Mouse (Mus musculus) brain, embryonic 14.5 days (tissue): ENCODE measurements around the gene Dbndd1. TPM values are rescaled to one million over a fixed set of nuclear protein-coding genes. Genes with fewer than 3 reads are reported as not detected.
"Not testable (repeated sequence)": the region's sequence is repeated elsewhere in the genome, so short reads cannot be mapped to it uniquely, and the experiment has no call there.

Experiments used
- DNase-seq: peaks from one replicate; pipeline ENCODE4 v3.0.0-alpha.2; 2011; ENCODE audit warnings: low read depth
- CTCF ChIP-seq: fragments of 200-500 bp; IDR thresholded peaks from 2 replicates; pipeline ENCODE4 v1.5.1; 2012; ENCODE audit warnings: inconsistent platforms, mild to moderate bottlenecking, moderate library complexity, borderline replicate concordance; ENCODE audit not compliant: insufficient read depth, insufficient read length; ENCODE audit errors: extremely low read depth
- POLR2A ChIP-seq: fragments of 200-500 bp; IDR thresholded peaks from 2 replicates; pipeline ENCODE4 v1.6.1; 2012; ENCODE audit warnings: mild to moderate bottlenecking, inconsistent platforms, borderline replicate concordance; ENCODE audit not compliant: poor library complexity, insufficient read depth, insufficient read length, severe bottlenecking; ENCODE audit errors: extremely low read depth
- polyA plus RNA-seq: library from polyadenylated mRNA; depleted of rRNA; stranded (reverse); fragments of >200 nt; gene quantifications from 2 replicates; pipeline ENCODE4 v1.2.3, GENCODE M21; 2012; rRNA removed

Gene Dbndd1
- 85.3 and 88.4 TPM in 2 replicates for polyA plus RNA-seq

DNA sequence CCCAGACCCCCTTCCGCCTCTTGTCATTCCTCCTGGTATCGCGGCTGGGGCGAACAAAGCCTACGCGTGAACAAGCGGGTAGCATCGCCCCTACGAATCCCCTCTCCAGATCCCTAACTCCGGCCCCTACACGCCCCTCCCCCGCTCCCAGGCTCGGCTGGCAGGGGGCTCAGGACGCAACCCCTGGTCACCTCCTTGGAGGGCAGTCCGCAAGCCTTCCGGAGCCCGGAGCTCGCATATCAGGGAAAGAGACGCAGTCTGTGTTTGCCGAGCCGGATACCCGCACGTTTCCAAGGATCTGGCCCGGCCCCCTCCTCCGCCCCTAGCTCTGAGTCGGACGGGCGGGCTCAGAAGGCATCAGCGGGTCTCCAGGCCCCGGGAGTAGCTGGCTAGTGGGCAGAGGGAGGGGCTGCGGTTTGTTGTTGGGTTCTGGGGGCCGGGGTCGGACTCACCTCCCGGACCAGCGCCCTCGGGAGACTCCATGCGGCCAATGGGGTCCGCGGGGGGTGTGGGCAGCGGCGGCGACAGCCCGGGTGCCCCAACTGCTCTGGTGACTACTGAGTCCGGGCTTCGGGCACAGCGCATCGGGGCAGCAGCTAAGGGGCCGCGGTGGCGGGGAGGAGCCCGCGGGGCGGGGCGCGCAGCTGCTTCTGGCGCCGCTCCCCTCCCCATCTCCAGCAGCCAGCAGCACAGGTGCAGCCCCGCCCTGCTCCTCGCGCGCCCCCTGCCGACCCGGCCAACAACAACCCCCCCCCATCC lies at the start of gene Dbndd1:
Dbndd1 (minus strand) TSS at position 683 of the 759 bp plus-strand sequence.
- DNase-seq: peak; percentile 88
- TF ChIP-seq POLR2A: peak; percentile 56; the same call in 1 of the 2 replicates
- no peak for TF ChIP-seq CTCF

DNA sequence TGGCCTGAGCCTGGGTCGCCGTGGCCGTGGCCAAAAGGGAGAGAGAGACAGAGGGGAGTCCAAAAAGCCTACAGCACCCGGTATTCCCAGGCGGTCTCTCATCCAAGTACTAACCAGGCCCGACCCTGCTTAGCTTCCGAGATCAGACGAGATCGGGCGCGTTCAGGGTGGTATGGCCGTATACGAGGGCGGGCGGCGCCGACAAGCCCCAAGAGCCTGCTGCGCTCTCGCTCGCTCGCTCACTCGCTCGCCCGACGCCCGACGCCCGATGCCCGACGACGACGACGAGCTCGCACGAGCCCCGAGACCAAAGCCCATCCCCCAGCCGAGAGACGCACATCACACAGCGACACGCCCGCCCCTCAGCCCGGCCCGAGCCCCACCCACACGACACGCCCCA lies 49.0 kb upstream of the Dbndd1 start:
- DNase-seq: not testable (repeated sequence)

DNA sequence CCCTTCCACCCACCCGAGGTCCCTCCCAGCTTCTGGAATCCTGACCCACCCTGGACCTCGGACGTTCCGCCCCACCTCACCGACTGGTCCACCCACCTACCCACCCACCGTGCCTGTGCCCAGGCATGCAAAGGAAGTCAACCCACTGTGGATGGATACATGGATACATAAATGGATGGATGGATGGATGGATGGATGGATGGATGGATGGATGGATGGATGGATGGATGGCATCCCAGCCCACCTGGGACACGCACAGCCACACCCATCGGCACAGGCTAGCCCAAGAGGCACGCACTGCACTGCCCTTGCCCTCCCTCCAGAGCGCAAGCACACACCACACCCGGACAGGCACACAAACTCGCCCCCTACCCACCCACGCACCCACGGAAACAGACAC lies 22.4 kb upstream of the Dbndd1 start:
- DNase-seq: not testable (repeated sequence)

DNA sequence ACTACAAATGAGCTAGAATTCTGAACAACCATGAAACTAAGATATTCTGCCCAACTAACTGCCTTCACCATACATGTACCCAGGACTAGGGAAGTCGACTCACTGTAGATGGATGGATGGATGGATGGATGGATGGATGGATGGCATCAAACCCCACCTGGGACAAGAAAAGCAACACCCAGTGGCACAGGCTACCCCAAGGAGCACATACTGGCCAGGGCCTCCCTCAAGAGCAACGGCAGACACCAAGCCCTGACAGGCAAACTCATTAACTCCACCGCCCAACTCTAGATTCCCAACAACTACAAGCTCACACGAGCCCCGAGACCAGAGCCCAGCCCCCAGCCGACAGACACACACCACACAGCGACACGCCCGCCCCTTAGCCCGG lies 21.7 kb upstream of the Dbndd1 start:
- no peak for DNase-seq
- TF ChIP-seq CTCF (no peak), POLR2A (no peak)

DNA sequence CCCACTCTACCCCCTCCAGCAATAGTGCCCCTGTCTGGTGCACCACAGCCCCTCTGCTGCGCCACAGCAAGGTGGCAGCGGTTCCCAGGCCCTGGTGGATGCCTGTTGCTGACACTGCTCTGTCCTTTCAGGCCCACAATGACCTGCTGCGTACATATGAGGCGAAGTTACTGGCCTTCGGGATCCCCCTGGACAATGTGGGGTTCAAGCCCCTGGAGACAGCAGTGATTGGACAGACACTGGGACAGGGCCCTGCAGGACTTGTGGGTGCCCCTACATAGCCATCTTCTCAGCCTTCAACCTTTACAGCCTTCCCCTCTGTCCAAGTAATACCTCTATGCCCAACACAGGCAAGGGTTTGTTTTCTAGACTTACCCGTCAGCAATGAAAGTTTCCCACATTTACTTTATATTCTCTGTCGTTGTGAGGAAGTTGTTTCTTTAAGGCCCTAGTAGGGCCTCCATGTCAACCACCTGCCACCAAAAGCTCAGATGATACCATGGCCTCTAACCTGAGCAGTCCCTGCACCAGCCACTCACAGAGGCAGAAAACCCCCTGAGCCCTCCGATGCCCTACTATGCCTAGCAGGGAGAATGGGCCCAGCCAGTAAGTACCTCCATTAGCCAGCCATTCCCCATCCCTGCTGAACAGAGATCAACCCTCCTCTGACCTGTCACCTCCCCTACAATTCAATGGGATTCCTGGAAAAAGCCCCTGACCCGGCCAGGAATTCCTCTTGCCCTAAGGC lies 21.2 kb upstream of the Dbndd1 start:
- no peak for TF ChIP-seq CTCF
- no peak for TF ChIP-seq POLR2A
- DNase-seq: no peak

DNA sequence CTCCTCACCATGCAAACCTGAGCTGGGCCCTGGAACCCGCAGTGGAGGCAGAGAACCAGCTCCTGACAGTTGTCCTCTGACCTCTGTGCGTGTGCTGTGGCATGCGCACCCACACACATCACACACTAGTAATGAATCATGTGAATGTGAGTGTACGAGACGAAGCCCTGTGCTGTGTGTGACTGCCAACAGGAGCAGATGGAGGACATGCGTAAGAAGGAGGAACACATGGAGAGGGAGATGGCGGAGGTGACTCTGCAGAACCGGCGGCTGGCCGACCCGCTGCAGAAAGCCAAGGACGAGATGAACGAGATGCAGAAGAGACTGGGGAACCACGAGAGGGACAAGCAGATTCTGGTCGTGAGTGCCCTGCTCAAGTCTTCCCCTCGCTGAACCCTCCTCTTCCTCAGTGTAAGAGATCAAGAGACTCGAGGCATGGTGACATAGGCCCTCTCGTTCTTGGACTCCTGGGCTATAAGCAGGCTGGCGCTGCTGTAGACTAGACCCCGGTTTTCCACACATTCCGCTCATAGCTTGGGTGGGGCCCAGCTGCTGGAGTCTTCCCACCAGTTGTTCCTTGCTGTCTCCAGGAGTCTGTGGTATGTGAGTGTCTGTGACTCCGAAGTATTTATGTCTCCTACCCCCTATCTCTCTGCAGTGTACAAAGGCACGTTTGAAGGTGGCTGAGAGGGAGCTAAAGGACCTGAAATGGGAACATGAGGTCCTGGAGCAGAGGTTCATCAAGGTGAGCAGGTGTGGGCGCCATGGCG lies 12.6 kb upstream of the Dbndd1 start:
- DNase-seq: peak; percentile 18
- TF ChIP-seq CTCF: no peak
- no peak for TF ChIP-seq POLR2A

DNA sequence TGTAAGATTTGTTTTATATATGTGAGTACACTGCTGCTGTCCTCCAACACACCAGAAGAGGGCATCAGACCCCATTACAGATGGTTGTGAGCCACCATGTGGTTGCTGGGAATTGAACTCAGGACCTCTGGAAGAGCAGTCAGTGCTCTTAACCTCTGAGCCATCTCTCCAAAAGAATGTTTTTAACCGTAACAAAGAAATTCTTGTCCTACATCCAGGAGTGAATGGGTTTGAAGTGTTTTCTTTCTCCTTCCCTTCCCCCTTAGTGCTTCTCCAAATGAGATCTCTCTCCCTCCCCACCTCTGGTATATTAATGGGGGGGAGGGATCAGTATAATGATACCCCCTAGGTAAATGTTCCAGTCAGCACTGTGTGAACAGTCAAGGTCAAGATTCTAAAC lies 4.8 kb upstream of the Dbndd1 start:
- not testable (repeated sequence) for DNase-seq

DNA sequence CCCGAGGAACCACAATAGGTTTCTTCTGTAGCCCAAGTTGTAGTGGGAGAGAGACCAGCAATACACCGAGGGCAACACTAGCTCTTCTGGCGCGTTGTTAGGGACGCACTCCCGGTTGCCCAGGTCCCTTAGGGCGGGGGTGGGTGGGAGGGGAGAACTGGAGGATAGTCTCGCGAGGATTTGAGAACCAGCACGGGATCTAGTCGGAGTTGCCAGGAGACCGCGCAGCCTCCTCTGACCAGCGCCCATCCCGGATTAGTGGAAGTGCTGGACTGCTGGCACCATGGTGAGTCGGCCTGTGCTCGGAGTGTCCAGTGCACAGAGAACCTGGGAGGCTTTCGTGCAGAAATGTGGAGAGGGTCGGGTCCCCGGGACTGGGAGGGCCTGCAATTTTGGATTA lies 3.4 kb upstream of the Dbndd1 start, which contains the start of gene Gas8:
Gas8 (plus strand) TSS at position 168 of the 400 bp plus-strand sequence.
- DNase-seq: peak; percentile 97
- peak; percentile 43; the same call in 1 of the 2 replicates for TF ChIP-seq CTCF
- TF ChIP-seq POLR2A: peak; percentile 39; the same call in 1 of the 2 replicates

DNA sequence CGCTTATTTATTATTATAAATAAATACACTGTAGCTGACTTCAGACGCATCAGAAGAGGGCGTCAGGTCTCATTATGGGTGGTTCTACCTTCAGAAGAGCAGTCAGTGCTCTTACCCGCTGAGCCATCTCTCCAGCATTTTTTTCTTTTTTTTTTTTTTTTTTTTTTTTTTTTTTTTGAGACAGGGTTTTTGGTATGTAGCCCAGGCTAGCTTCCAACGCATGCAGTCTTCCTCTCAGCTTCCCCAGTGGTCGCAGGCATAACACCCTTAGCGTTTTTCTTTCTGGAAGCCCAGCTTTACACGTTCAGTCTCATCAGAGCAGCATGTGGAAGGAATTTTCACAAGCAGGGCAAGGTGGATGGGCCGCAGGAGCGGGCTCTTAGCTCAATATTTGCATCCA lies 2.9 kb upstream of the Dbndd1 start:
- no peak for TF ChIP-seq POLR2A
- no peak for TF ChIP-seq CTCF
- no peak for DNase-seq

DNA sequence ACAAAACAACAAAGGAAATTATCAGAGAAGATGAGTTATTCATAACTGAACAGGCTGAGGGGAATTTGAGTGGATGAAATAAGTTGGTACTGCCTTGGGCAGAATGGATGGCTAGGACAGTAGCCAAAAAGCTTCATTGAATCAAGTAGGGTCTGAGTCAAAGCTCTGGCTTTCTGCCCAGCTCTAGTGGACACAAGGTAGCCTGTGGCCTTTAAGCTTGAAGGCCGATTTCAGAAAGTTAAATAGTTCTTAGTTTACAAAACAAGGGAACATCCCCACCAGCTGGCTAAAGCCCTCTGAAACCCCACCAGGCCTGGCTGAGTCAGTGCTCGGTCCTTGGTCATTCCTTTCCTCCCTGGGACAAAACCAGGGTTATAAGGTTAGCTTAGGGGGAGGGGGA lies 1.3 kb upstream of the Dbndd1 start:
- TF ChIP-seq POLR2A: no peak
- no peak for TF ChIP-seq CTCF
- no peak for DNase-seq

DNA sequence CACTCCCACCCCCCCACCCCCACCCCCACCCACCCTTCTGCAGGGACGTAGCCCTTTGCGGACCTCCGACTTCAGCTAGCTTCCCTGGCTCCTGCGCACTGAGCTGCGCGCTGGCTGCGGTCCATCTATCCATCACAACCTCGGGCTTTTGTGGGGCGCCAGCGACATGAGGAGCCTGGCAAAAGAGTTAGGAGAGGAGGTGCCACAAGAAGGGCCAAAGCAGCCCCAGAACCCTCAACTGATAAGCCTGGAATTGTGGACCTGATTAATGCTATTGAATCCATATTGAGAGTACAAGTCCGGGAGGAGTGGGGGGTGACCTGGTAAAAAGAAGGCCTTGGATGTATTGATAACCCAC lies 256 bp upstream of the Dbndd1 start:
- TF ChIP-seq POLR2A (no peak), CTCF (no peak)
- DNase-seq: no peak

DNA sequence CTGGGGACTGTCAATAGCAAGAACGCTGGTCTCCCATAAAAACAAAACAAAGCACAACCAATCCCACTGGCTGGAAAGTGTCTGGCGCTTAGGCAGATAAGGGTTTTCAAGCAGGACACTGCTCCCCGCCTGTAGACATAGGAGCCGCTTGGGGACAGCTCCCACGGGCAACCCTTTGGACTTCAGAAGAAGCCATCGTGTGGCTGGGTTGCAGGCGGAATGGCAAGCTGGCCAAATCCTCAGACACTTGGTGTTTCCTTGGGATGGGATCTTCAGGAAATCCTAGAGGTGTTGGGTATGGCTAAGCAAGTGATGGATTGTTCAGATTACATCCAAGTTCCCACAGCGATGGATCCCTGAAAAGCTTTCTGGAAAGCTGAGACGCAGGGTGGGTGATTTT lies 1.1 kb downstream of the Dbndd1 start:
- DNase-seq: peak; percentile 50
- TF ChIP-seq CTCF (no peak), POLR2A (no peak)
